Mouse (Mus musculus) lung, postnatal 4 days (tissue): ENCODE measurements at regions not wholly inside any gene's neighbourhood (a gene's known extent, or its start where the extent isn't known, plus 50 kb on each side); places are given as distances from the start of the nearest gene placed in this dataset.

Source experiments
- DNase-seq, 2 experiments: peaks; one replicate each; pipeline ENCODE4 v3.0.0; 2021

- no peak for DNase-seq
Measured at GRCm38 (mm10) chr11:25538641-25539258, 671.8 kb downstream of the 5730522E02Rik start.

GRCm38 (mm10) chr11:25536069-25536468 lies 674.5 kb downstream of the 5730522E02Rik start:
- DNase-seq: no peak

GRCm38 (mm10) chr11:25533081-25533480 lies 677.5 kb downstream of the 5730522E02Rik start:
- DNase-seq: no peak

GRCm38 (mm10) chr11:25531668-25532398 lies 678.7 kb downstream of the 5730522E02Rik start:
- DNase-seq: no peak

- DNase-seq: no peak
Measured at GRCm38 (mm10) chr11:25528056-25528455, 682.5 kb downstream of the 5730522E02Rik start.

GRCm38 (mm10) chr11:25518903-25519302 lies 691.7 kb downstream of the 5730522E02Rik start:
- DNase-seq: no peak

GRCm38 (mm10) chr11:25518131-25518530 lies 692.4 kb downstream of the 5730522E02Rik start:
- no peak for DNase-seq

GRCm38 (mm10) chr11:25505500-25505899 lies 705.1 kb downstream of the 5730522E02Rik start:
- no peak for DNase-seq

GRCm38 (mm10) chr11:25473682-25474365 lies 736.7 kb downstream of the 5730522E02Rik start:
- DNase-seq: no peak

GRCm38 (mm10) chr11:25469819-25470218 lies 740.7 kb downstream of the 5730522E02Rik start:
- no peak for DNase-seq

GRCm38 (mm10) chr11:25437206-25437605 lies 773.4 kb downstream of the 5730522E02Rik start:
- no peak for DNase-seq

GRCm38 (mm10) chr11:25435645-25436044 lies 774.9 kb downstream of the 5730522E02Rik start:
- no peak for DNase-seq

GRCm38 (mm10) chr11:25423186-25423585 lies 787.4 kb downstream of the 5730522E02Rik start:
- DNase-seq: no peak

GRCm38 (mm10) chr11:25421486-25421885 lies 789.1 kb downstream of the 5730522E02Rik start:
- no peak for DNase-seq

- DNase-seq: no peak
Measured at GRCm38 (mm10) chr11:25410403-25411090, 800.0 kb downstream of the 5730522E02Rik start.

GRCm38 (mm10) chr11:25391649-25392048 lies 818.9 kb downstream of the 5730522E02Rik start:
- DNase-seq: no peak

GRCm38 (mm10) chr11:25367111-25367510 lies 843.5 kb downstream of the 5730522E02Rik start:
- DNase-seq: no peak

GRCm38 (mm10) chr11:25365433-25365832 lies 845.1 kb downstream of the 5730522E02Rik start:
- no peak for DNase-seq

GRCm38 (mm10) chr11:25359723-25360122 lies 850.8 kb downstream of the 5730522E02Rik start:
- DNase-seq: no peak

GRCm38 (mm10) chr11:25357717-25358411 lies 852.7 kb downstream of the 5730522E02Rik start:
- no peak for DNase-seq

GRCm38 (mm10) chr11:25356671-25357586 lies 853.6 kb downstream of the 5730522E02Rik start:
- DNase-seq: no peak
